In genomic region chr6:126340098-126340610, GRCm38 (mm10) we compare ENCODE assay signal across 12 mouse cellular contexts.
DNase-seq lines count a peak whose midpoint lies in the region; ATAC-seq lines count a peak whose summit lies in the region.
"Had no signal": no experiment of that assay in that cellular context is flagged by ENCODE, and none has a peak within 500 bp of the region (broad histone marks: within the 10 kb centered on the region; RNA-seq: fewer than 3 reads in every experiment).

No protein-coding gene starts in this region.

- no peak overlapping the region for H3K4me3 ChIP-seq in forebrain, embryonic 14.5 days (ENCODE audit: low read depth, low read length)
- H3K4me3 ChIP-seq in forebrain, embryonic 10.5 days: no peak overlapping the region
- no peak overlapping the region for H3K4me3 ChIP-seq in midbrain, embryonic 11.5 days (ENCODE audit: low read depth, low read length)
- H3K4me3 ChIP-seq: erythroblast, embryonic 14.5 days; kidney, embryonic 15.5 days had no signal

- H3K4me1 ChIP-seq in forebrain, embryonic 14.5 days (ENCODE audit: control insufficient read depth, insufficient read depth, low read length): no peaks in the 10 kb centered on the region
- H3K4me1 ChIP-seq in forebrain, embryonic 10.5 days: no peaks in the 10 kb centered on the region
- H3K4me1 ChIP-seq in midbrain, embryonic 11.5 days (ENCODE audit: control insufficient read depth, insufficient read depth, low read length): no peaks in the 10 kb centered on the region
- H3K4me1 ChIP-seq: kidney, embryonic 15.5 days had no signal

- no peak overlapping the region for H3K4me2 ChIP-seq in forebrain, embryonic 14.5 days (ENCODE audit: low read length)
- no peak overlapping the region for H3K4me2 ChIP-seq in midbrain, embryonic 11.5 days
- H3K4me2 ChIP-seq: kidney, embryonic 15.5 days had no signal

- ATAC-seq in forebrain, embryonic 14.5 days: peak; percentile 93
- ATAC-seq in midbrain, embryonic 11.5 days (ENCODE audit: low FRiP score): no peak

- H3K27me3 ChIP-seq in forebrain, embryonic 14.5 days (replicated peaks; ENCODE audit: control insufficient read depth, insufficient read depth, low read length): no peaks in the 10 kb centered on the region
- H3K27me3 ChIP-seq in forebrain, embryonic 10.5 days (ENCODE audit: poor library complexity, severe bottlenecking): no peaks in the 10 kb centered on the region
- H3K27me3 ChIP-seq in midbrain, embryonic 11.5 days (ENCODE audit: control insufficient read depth, insufficient read depth, low read length): no peaks in the 10 kb centered on the region
- H3K27me3 ChIP-seq: kidney, embryonic 15.5 days had no signal

- H3K27ac ChIP-seq in forebrain, embryonic 14.5 days (ENCODE audit: low read depth, low read length): no peak overlapping the region; the same call in 1 of the 2 replicates
- no peak overlapping the region for H3K27ac ChIP-seq in forebrain, embryonic 10.5 days
- no peak overlapping the region for H3K27ac ChIP-seq in midbrain, embryonic 11.5 days (ENCODE audit: low read depth, low read length)
- H3K27ac ChIP-seq: kidney, embryonic 15.5 days; liver, embryonic 14.5 days; stomach, postnatal 0 days had no signal

- no peaks in the 10 kb centered on the region for H3K36me3 ChIP-seq in forebrain, embryonic 14.5 days (ENCODE audit: control insufficient read depth, insufficient read depth, low read length)
- H3K36me3 ChIP-seq in forebrain, embryonic 10.5 days (replicated peaks): no peaks in the 10 kb centered on the region
- no peaks in the 10 kb centered on the region for H3K36me3 ChIP-seq in midbrain, embryonic 11.5 days (ENCODE audit: control insufficient read depth, insufficient read depth, low read length)
- H3K36me3 ChIP-seq: kidney, embryonic 15.5 days had no signal

- H3K9ac ChIP-seq in forebrain, embryonic 14.5 days (ENCODE audit: low read length): no peak overlapping the region
- no peak overlapping the region for H3K9ac ChIP-seq in midbrain, embryonic 11.5 days (ENCODE audit: low read length)
- H3K9ac ChIP-seq: kidney, embryonic 15.5 days; liver, embryonic 14.5 days had no signal

- WGBS in forebrain, embryonic 14.5 days: 40% methylated on average over 10 of the region's 10 CpGs
- 75% methylated on average over 10 of the region's 10 CpGs for WGBS in forebrain, embryonic 10.5 days
- WGBS in midbrain, embryonic 11.5 days: 60% methylated on average over 10 of the region's 10 CpGs

- no peaks in the 10 kb centered on the region for H3K9me3 ChIP-seq in forebrain, embryonic 14.5 days (replicated peaks; ENCODE audit: control insufficient read depth, low read length)
- H3K9me3 ChIP-seq in forebrain, embryonic 10.5 days: no peaks in the 10 kb centered on the region
- no peaks in the 10 kb centered on the region for H3K9me3 ChIP-seq in midbrain, embryonic 11.5 days (ENCODE audit: control insufficient read depth, low read length)
- H3K9me3 ChIP-seq: kidney, embryonic 15.5 days had no signal

- peak; percentile 81 for DNase-seq in forebrain, embryonic 14.5 days (ENCODE audit: low spot score)
- no peak for DNase-seq in forebrain, embryonic 10.5 days (ENCODE audit: extremely low spot score, low spot score)
- peak; percentile 89 to 92 for DNase-seq in cerebellum, postnatal 10 days
- peak; percentile 70 to 86 for DNase-seq in layer of hippocampus, adult 18-20 months (ENCODE audit: low spot score in 2 of 2)
- DNase-seq in right cerebral cortex, adult 18-20 months: peak; percentile 30
- no peak for DNase-seq in gastrocnemius, adult 18-20 months (ENCODE audit: low spot score)
- no peak for DNase-seq in spleen, postnatal 10 days (ENCODE audit: low spot score in 2 of 2)
- DNase-seq in midbrain, embryonic 11.5 days (ENCODE audit: low spot score, missing footprints): no peak

Comparison
In these comparisons a context has a peak if more than half of its experiments do, and no peak if none do; other contexts are left out.
1. DNase-seq: peak in forebrain, embryonic 14.5 days (single experiment), cerebellum, postnatal 10 days (2 of 2), layer of hippocampus, adult 18-20 months (2 of 2) and right cerebral cortex, adult 18-20 months (single experiment); none in forebrain, embryonic 10.5 days (single experiment), gastrocnemius, adult 18-20 months (single experiment), spleen, postnatal 10 days (0 of 2) and midbrain, embryonic 11.5 days (single experiment).